In the genomic region with DNA sequence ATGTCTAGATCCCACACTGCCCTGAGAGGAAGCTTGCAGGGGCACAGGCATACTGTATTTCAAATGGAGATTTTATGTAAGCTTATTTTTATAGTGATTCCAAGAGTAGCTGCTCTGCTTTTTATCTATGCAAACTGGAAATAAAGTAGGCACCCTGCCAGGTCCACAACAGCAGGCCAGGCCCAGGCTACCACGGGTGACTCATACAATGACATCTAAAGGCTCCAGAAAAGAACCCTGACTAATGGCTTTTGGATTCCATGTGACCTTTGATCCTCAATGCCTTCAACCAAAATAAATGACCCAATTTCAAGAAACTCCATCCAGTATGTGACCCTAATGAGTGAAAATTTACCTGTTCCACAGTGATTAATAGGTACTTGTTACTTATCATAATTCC, we compare ENCODE assay signal across 11 mouse cellular contexts.
DNase-seq lines count a peak whose midpoint lies in the region; ATAC-seq and TF ChIP-seq lines count a peak whose summit lies in the region.
"Had no signal": no experiment of that assay in that cellular context is flagged by ENCODE, and none has a peak within 500 bp of the region (broad histone marks: within the 10 kb centered on the region; RNA-seq: fewer than 3 reads in every experiment).

No protein-coding gene starts in this region.

- H3K9ac ChIP-seq in kidney, postnatal 0 days (ENCODE audit: low read depth, low read length), result no peak overlapping the region
- H3K9ac ChIP-seq: embryonic facial prominence, embryonic 13.5 days had no signal

- no peak for TF ChIP-seq CTCF in kidney, postnatal 0 days (IDR thresholded peaks at IDR 0.05; ENCODE audit: low read depth)

- ATAC-seq in kidney, postnatal 0 days (replicated peaks; ENCODE audit: low FRiP score, low read depth), result no peak

- WGBS in kidney, postnatal 0 days, result 8% methylated on average over 1 of the region's 1 CpGs

- no peak overlapping the region for H3K4me2 ChIP-seq in kidney, postnatal 0 days (ENCODE audit: low read length)
- H3K4me2 ChIP-seq: embryonic facial prominence, embryonic 13.5 days had no signal

- no peaks in the 10 kb centered on the region for H3K36me3 ChIP-seq in kidney, postnatal 0 days (ENCODE audit: insufficient read depth, low read length)
- H3K36me3 ChIP-seq: embryonic facial prominence, embryonic 13.5 days had no signal

- no peaks in the 10 kb centered on the region for H3K27me3 ChIP-seq in kidney, postnatal 0 days (ENCODE audit: insufficient read depth, low read length)
- H3K27me3 ChIP-seq: CH12.LX; embryonic facial prominence, embryonic 13.5 days; megakaryocyte, embryonic 14.5 days had no signal

- H3K4me1 ChIP-seq in kidney, postnatal 0 days (replicated peaks; ENCODE audit: insufficient read depth, low read length), result no peaks in the 10 kb centered on the region

- H3K9me3 ChIP-seq in kidney, postnatal 0 days (replicated peaks; ENCODE audit: low read length), result no peaks in the 10 kb centered on the region
- H3K9me3 ChIP-seq: embryonic facial prominence, embryonic 13.5 days; megakaryocyte, embryonic 14.5 days had no signal

- no peak overlapping the region for H3K4me3 ChIP-seq in kidney, postnatal 0 days (replicated peaks; ENCODE audit: low read depth, low read length)
- H3K4me3 ChIP-seq: embryonic facial prominence, embryonic 13.5 days had no signal

- peak; percentile 16 for DNase-seq in gastrocnemius, postnatal 14 days
- DNase-seq in gastrocnemius, postnatal 10 days, result no peak
- DNase-seq in MN1 (ENCODE audit: low spot score), result peak; percentile 95
- peak; percentile 50 to 69 for DNase-seq in cerebellum, postnatal 36 days
- DNase-seq in kidney, postnatal 0 days (ENCODE audit: low spot score), result peak; percentile 52
- no peak for DNase-seq in spleen, postnatal 36 days (ENCODE audit: low spot score in 2 of 2)
- no peak for DNase-seq in layer of hippocampus, postnatal 36 days
- DNase-seq in yolk sac, embryonic 10.5 days (ENCODE audit: low spot score), result no peak

- intact Hi-C loops in gastrocnemius, postnatal 14 days (cut with DNase I; ENCODE audit: low total_unique reads), result no loop called here

- H3K27ac ChIP-seq in kidney, postnatal 0 days, result no peak overlapping the region
- H3K27ac ChIP-seq: embryonic facial prominence, embryonic 13.5 days had no signal

Comparison
In these comparisons a context has a peak if more than half of its experiments do, and no peak if none do; other contexts are left out.
1. DNase-seq: peak in gastrocnemius, postnatal 14 days (single experiment), MN1 (single experiment), cerebellum, postnatal 36 days (2 of 2) and kidney, postnatal 0 days (single experiment); none in gastrocnemius, postnatal 10 days (single experiment), spleen, postnatal 36 days (0 of 2), layer of hippocampus, postnatal 36 days (0 of 2) and yolk sac, embryonic 10.5 days (single experiment).